Mouse (Mus musculus): ENCODE measurements around the gene Ipo8. TPM values are rescaled to one million over a fixed set of nuclear protein-coding genes. Genes with fewer than 3 reads are reported as not detected.

The Ipo8 gene
- total RNA-seq, 1 experiment = 35.8 TPM

DNA sequence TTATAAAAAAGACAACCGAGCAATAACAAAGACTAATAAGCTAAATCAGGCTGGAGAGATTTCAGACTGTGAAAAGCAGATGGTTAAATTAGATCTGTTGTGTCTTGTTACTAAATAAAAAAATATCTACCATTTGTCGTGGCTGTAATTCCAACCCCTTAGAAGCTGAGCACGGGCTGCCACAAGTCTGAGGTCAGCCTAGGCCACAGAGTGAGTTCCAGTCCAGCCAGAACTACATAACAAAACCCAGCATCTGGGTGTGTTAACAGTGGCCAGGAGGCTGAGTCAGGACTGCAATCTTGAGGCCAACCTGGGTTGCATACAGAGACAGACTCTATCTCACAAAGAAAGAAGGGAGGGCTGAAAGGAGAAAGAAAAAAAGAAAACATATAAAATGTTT lies 59.8 kb downstream of the Ipo8 start:
- TF ChIP-seq MAFK (IDR thresholded peaks at IDR 0.05; ENCODE audit: insufficient read depth, low read depth, low read length) = no peak
- no peak for TF ChIP-seq HCFC1 (IDR thresholded peaks at IDR 0.05; ENCODE audit: borderline replicate concordance, insufficient read depth, low read length)
- TF ChIP-seq ZC3H11A (IDR thresholded peaks at IDR 0.05; ENCODE audit: borderline replicate concordance, low read depth, low read length) = no peak
- TF ChIP-seq CHD2 (IDR thresholded peaks at IDR 0.05; ENCODE audit: low read depth, low read length) = no peak
- no peak for TF ChIP-seq ZNF384 (IDR thresholded peaks at IDR 0.05; ENCODE audit: low read depth, low read length)
- in situ Hi-C loops (cut with MboI; ENCODE audit: low sequenced_read_pairs in 2 of 2, unreplicated experiment in 2 of 2) = no loop called here
- peaks cover 5% of the 10 kb centered on the region for H3K36me3 ChIP-seq (ENCODE audit: control insufficient read depth, insufficient read depth, low read length, poor library complexity, severe bottlenecking)
- no peak overlapping the region for H3K27ac ChIP-seq (ENCODE audit: insufficient read depth, low read depth, low read length, poor library complexity, severe bottlenecking)
- H3K4me1 ChIP-seq (ENCODE audit: control insufficient read depth in 2 of 2, insufficient read depth in 2 of 2, low read length in 2 of 2, poor library complexity in 1 of 2) = peaks cover 0 to 4% of the 10 kb centered on the region in 2 experiments; a peak in 1 of 4 replicates
- no peak for DNase-seq (ENCODE audit: low read depth, low spot score)
- H3K4me3 ChIP-seq (ENCODE audit: insufficient read depth in 1 of 2, low read depth in 1 of 2, low read length in 2 of 2, poor library complexity in 1 of 2, severe bottlenecking in 1 of 2) = no peak overlapping the region
- no peak overlapping the region for H3K9ac ChIP-seq (ENCODE audit: insufficient read depth, low read depth, low read length, poor library complexity, severe bottlenecking)
- no peaks in the 10 kb centered on the region for H3K9me3 ChIP-seq (ENCODE audit: control insufficient read depth, insufficient read depth, low read depth, low read length)

DNA sequence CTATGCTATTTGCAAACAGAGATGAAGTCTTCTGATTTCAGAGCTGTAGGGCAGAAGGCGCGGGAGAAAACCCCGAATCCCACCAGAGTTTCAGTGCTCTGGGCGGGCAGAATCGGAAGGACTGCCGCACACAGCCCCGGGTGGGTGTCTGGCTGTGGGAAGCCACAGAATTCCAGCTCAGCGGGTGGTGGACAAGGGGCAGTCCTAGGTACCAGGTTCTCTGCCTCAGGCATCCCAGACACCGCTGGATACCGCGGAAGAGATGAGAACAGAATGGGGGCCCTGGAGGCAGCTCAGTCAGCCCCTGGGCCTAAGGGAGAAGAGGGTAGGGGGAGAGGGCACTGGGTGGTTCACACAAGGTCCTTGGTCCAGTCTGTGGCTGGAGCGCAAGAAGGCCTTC lies 62.8 kb downstream of the Ipo8 start:
- H3K4me1 ChIP-seq (ENCODE audit: control insufficient read depth in 2 of 2, insufficient read depth in 2 of 2, low read length in 2 of 2, poor library complexity in 1 of 2) = peaks cover 0 to 4% of the 10 kb centered on the region in 2 experiments; a peak in 1 of 4 replicates
- H3K9me3 ChIP-seq (ENCODE audit: control insufficient read depth, insufficient read depth, low read depth, low read length) = no peaks in the 10 kb centered on the region
- in situ Hi-C loops (cut with MboI; ENCODE audit: low sequenced_read_pairs in 2 of 2, unreplicated experiment in 2 of 2) = no loop called here
- no peaks in the 10 kb centered on the region for H3K36me3 ChIP-seq (ENCODE audit: control insufficient read depth, insufficient read depth, low read length, poor library complexity, severe bottlenecking)
- peak overlapping the region; percentile 9 to 38; a peak in 2 of 4 replicates for H3K4me3 ChIP-seq (ENCODE audit: insufficient read depth in 1 of 2, low read depth in 1 of 2, low read length in 2 of 2, poor library complexity in 1 of 2, severe bottlenecking in 1 of 2)
- H3K9ac ChIP-seq (ENCODE audit: insufficient read depth, low read depth, low read length, poor library complexity, severe bottlenecking) = 0 out of 2 replicates have a peak overlapping the region, but pooled peaks have one; percentile 0
- no peak overlapping the region for H3K27ac ChIP-seq (ENCODE audit: insufficient read depth, low read depth, low read length, poor library complexity, severe bottlenecking)
- TF ChIP-seq CHD2 (IDR thresholded peaks at IDR 0.05; ENCODE audit: low read depth, low read length) (no peak), ZNF384 (IDR thresholded peaks at IDR 0.05; ENCODE audit: low read depth, low read length) (no peak), HCFC1 (IDR thresholded peaks at IDR 0.05; ENCODE audit: borderline replicate concordance, insufficient read depth, low read length) (no peak), ZC3H11A (IDR thresholded peaks at IDR 0.05; ENCODE audit: borderline replicate concordance, low read depth, low read length) (no peak), MAFK (IDR thresholded peaks at IDR 0.05; ENCODE audit: insufficient read depth, low read depth, low read length) (no peak)
- peak; percentile 39 for DNase-seq (ENCODE audit: low read depth, low spot score)

DNA sequence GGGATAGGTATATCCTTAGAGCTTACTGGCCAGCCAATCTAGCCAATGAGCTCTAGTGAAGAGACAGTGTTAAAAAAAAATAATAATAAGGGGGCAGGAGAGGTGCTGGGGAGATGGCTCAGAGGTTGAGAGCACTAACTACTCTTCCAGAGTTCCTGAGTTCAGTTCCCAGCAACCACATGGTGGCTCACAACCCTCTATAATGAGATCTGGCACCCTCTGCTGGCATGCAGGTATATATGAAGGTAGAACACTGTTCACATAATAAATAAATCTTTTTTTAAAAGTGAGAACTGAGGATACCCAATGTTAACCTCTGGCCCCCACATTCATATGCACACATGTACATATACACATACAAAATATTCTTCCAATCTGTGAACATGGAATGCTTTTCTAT lies 64.0 kb downstream of the Ipo8 start:
- no peak for TF ChIP-seq ZC3H11A (IDR thresholded peaks at IDR 0.05; ENCODE audit: borderline replicate concordance, low read depth, low read length)
- no peak for TF ChIP-seq MAFK (IDR thresholded peaks at IDR 0.05; ENCODE audit: insufficient read depth, low read depth, low read length)
- no peak for TF ChIP-seq CHD2 (IDR thresholded peaks at IDR 0.05; ENCODE audit: low read depth, low read length)
- no peak for TF ChIP-seq ZNF384 (IDR thresholded peaks at IDR 0.05; ENCODE audit: low read depth, low read length)
- no peak for TF ChIP-seq HCFC1 (IDR thresholded peaks at IDR 0.05; ENCODE audit: borderline replicate concordance, insufficient read depth, low read length)
- Histone ChIP-seq H3K36me3 (ENCODE audit: control insufficient read depth, insufficient read depth, low read length, poor library complexity, severe bottlenecking) (no peaks in the 10 kb centered on the region), H3K27ac (ENCODE audit: insufficient read depth, low read depth, low read length, poor library complexity, severe bottlenecking) (no peak overlapping the region), H3K4me1 (ENCODE audit: control insufficient read depth in 2 of 2, insufficient read depth in 2 of 2, low read length in 2 of 2, poor library complexity in 1 of 2) (peaks cover 0 to 4% of the 10 kb centered on the region in 2 experiments; a peak in 1 of 4 replicates), H3K4me3 (ENCODE audit: insufficient read depth in 1 of 2, low read depth in 1 of 2, low read length in 2 of 2, poor library complexity in 1 of 2, severe bottlenecking in 1 of 2) (no peak overlapping the region), H3K9me3 (ENCODE audit: control insufficient read depth, insufficient read depth, low read depth, low read length) (no peaks in the 10 kb centered on the region), H3K9ac (ENCODE audit: insufficient read depth, low read depth, low read length, poor library complexity, severe bottlenecking) (no peak overlapping the region)
- in situ Hi-C loops (cut with MboI; ENCODE audit: low sequenced_read_pairs in 2 of 2, unreplicated experiment in 2 of 2) = no loop called here
- DNase-seq (ENCODE audit: low read depth, low spot score) = no peak

DNA sequence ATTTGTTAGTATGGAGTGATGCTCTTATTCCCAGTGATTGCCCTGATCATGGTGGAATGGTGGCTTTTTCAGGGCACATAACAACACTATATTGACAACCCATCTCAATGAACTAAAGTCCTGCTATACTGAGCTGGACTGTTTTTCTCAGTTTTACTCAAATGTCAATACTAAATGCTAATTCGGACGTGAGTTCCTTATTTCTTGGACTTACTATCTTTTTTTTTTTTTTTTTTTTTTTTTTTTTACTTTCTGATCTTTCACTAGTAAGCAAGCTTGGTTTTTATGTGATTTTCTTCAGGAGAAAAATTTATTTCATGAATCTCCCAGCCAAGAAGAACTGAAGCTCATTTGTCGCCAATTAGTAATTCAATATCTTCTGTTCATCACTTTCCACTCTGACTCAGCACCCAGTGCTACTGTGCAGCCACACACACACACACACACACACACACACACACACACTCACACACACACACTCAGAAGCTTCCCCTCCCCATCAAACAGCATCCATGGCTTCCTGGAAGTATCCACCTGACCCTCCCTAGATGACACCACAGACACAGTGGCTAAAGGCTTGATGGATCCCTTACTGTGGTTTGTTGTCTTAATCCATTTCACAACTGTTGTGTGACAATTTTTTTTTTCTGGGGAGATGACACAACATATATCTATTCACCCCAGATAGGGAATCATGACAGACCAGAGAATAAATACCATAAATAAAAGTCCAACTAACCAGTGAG lies 69.1 kb downstream of the Ipo8 start:
- no peak for DNase-seq (ENCODE audit: low read depth, low spot score)
- TF ChIP-seq ZNF384 (IDR thresholded peaks at IDR 0.05; ENCODE audit: low read depth, low read length) (no peak), HCFC1 (IDR thresholded peaks at IDR 0.05; ENCODE audit: borderline replicate concordance, insufficient read depth, low read length) (no peak), MAFK (IDR thresholded peaks at IDR 0.05; ENCODE audit: insufficient read depth, low read depth, low read length) (no peak), ZC3H11A (IDR thresholded peaks at IDR 0.05; ENCODE audit: borderline replicate concordance, low read depth, low read length) (no peak), CHD2 (IDR thresholded peaks at IDR 0.05; ENCODE audit: low read depth, low read length) (no peak)
- Histone ChIP-seq H3K4me1 (ENCODE audit: control insufficient read depth in 2 of 2, insufficient read depth in 2 of 2, low read length in 2 of 2, poor library complexity in 1 of 2) (no peaks in the 10 kb centered on the region), H3K4me3 (ENCODE audit: insufficient read depth in 1 of 2, low read depth in 1 of 2, low read length in 2 of 2, poor library complexity in 1 of 2, severe bottlenecking in 1 of 2) (no peak overlapping the region), H3K27ac (ENCODE audit: insufficient read depth, low read depth, low read length, poor library complexity, severe bottlenecking) (no peak overlapping the region), H3K9ac (ENCODE audit: insufficient read depth, low read depth, low read length, poor library complexity, severe bottlenecking) (no peak overlapping the region), H3K9me3 (ENCODE audit: control insufficient read depth, insufficient read depth, low read depth, low read length) (no peaks in the 10 kb centered on the region), H3K36me3 (ENCODE audit: control insufficient read depth, insufficient read depth, low read length, poor library complexity, severe bottlenecking) (no peaks in the 10 kb centered on the region)
- in situ Hi-C loops (cut with MboI; ENCODE audit: low sequenced_read_pairs in 2 of 2, unreplicated experiment in 2 of 2) = no loop called here
